Mouse (Mus musculus) small intestine, adult 2 months (tissue): ENCODE data around the gene Gipc2.

ENCODE experiments used
- CTCF ChIP-seq: fragments of 200-500 bp; IDR thresholded peaks from 2 replicates; pipeline ENCODE4 v1.5.1; 2012; ENCODE audit warnings: low read depth, mild to moderate bottlenecking, control low read depth, inconsistent platforms, low read length, moderate library complexity, mixed read lengths; ENCODE audit not compliant: insufficient replicate concordance, insufficient read length; ENCODE audit errors: extremely low read depth
- POLR2A ChIP-seq: fragments of 200-500 bp; IDR thresholded peaks from 2 replicates; pipeline ENCODE4 v1.6.1; 2012; ENCODE audit warnings: low read depth, mild to moderate bottlenecking, control low read depth, inconsistent platforms, low read length, moderate library complexity

GRCm38 (mm10) chr3:152111482-152111881 is 54.5 kb downstream of the Gipc2 start:
- TF ChIP-seq CTCF (no peak), POLR2A (no peak)
